Mouse (Mus musculus) cerebellum, adult (tissue): ENCODE measurements around the gene Srl.
A peak's percentile ranks its signal among the peaks of the same experiment; 100 is the strongest.
"Not testable (repeated sequence)": the region's sequence is repeated elsewhere in the genome, so short reads cannot be mapped to it uniquely, and the experiment has no call there.

Experiments used
- ATAC-seq: cut with Nextera tagmentation; 2 replicates; pipeline ENCODE4 v1.9.2; 2017; ENCODE audit warnings: mild to moderate bottlenecking, moderate library complexity, mixed read lengths; ENCODE audit not compliant: insufficient number of reproducible peaks, low FRiP score, low TSS enrichment

Gene Srl

GRCm38 (mm10) chr16:4474882-4475803 lies 66.5 kb downstream of the Srl start:
- ATAC-seq: peak; percentile 94

- not testable (repeated sequence) for ATAC-seq
Measured at GRCm38 (mm10) chr16:4474040-4474881, 67.4 kb downstream of the Srl start.

DNA sequence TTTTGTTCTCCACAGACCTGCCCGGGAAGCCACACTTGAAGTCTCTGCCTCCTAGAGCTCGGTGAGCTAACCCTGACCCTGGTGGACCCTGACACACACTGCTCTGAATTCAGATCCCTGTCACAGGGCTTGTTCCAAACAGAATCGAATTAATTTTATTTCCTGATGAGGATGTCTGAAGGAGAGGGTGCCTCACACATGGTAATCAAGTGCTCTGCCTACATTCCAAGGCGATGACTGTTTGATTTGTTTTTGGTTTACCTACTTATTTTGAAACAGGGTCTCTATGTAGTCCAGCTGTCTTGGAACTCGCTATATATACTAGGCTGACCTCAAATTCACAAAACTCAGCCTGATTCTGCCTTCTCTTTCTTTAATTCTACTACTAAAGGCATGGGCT lies 68.4 kb downstream of the Srl start:
- no peak for ATAC-seq

- ATAC-seq: no peak
Measured at GRCm38 (mm10) chr16:4472687-4473086, 68.9 kb downstream of the Srl start.

DNA sequence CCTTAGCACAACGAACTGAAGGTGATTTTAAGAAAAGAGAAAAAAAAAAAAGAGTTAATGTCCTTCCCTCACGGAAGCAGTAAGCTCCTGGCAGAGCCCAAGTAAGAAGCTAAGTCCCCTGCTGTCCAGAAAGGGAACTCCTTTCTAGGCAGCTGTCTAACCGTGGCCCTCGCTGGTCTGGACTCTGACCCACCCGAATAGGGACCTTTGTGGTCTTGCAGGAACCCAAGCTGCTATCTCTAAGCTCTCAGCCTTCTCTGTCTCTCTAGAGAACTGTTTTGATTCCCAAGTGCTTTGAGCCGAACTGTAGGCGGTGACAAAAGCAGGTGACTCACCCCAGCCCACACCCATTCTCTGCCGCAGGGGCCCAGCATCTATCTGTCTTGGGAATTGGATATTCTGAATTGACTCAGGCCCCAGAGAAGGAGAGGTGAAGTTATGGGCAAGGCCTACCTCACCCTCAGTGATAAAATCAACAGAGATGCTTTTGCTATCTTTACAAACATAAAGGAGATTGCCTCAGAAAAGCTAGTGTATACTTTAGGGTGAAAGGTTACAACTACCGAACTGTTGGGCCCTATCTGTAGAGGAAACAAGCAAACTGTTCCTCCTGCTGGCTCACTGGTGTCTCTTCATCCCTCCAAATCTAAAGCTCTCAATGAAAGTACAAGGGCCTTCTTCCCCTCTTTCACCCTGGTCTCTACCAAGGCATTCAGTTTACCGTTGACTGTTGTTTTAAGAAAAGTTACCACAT lies 71.8 kb downstream of the Srl start:
- ATAC-seq: no peak

- no peak for ATAC-seq
Measured at GRCm38 (mm10) chr16:4464529-4465089, 77.0 kb downstream of the Srl start.

DNA sequence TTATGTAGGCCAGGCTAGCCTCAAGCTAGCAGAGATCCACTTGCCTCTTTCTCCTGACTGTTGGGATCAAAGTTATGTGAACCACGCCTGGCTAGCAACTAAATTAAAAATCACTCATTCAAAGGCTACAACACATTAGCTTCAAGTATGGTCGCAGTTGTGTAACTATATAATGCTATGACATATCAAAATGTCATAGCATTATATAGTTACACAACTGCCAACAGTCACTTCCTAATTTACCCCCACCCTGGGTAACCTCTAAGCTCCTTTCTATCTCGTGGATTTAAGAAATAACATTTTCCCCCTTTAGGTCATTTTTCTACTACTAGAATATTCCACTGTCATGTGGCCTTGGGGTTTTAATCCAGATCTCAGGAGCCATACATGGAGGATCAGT lies 83.7 kb downstream of the Srl start:
- no peak for ATAC-seq

DNA sequence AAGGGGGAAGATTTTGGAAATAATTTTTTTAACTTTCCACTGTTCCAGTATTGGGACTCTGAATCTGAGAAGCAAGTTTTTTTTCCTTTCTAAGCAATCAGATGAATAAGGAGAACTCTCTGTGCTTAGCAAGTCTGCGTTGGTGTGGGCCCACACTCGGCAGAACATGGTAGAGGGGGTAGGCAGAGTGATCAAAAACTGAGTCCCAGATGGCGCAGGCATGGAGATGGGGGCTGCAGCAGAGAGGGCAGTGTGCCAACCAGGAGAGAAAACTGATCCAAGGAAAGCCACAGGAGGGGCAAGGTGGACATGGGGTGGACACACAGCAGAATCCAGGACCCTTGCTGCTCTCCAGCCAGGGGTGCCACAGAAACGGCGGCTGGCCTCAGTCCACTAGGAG lies 85.2 kb downstream of the Srl start:
- no peak for ATAC-seq

GRCm38 (mm10) chr16:4455693-4456092 lies 85.9 kb downstream of the Srl start:
- no peak for ATAC-seq

GRCm38 (mm10) chr16:4454563-4454962 lies 87.1 kb downstream of the Srl start:
- no peak for ATAC-seq

DNA sequence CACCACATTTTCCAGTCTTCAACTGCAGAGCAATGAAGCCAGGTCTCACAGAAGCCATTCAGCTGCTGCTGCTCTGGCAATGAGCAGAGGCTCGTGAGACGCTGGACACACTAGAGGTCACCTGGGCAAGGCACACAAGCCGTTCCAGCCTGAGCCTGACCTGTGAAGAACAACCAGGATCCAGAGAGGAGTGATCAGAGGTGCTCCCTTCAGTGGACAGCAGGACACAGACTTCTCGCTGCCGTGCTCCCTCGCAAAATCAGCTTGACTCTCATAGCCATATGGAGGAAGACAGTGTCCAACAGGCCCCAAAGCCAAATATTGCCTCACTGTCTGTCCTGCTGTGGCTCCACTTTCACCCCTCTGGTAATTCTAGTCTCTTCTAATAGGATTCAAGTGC lies 92.2 kb downstream of the Srl start:
- no peak for ATAC-seq

- ATAC-seq: no peak
Measured at GRCm38 (mm10) chr16:4448235-4448634, 93.4 kb downstream of the Srl start.

DNA sequence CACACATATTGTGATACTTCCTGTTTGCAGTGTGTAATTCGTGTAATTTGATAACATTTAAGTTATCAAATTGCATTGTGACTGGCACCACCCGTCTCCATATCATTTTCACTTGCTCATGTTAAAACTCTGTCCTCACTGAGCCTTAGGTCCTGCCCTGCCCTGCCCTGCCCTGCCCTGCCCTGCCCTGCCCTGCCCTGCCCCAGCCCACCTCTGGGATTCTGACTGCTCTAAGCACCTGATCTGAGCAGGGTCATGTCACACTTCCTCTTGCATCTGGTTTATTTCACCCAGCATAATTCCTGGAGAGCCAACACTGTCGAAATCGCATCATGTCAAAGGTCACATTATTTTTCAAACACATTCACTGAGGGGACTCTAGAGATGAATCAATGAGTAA lies 95.2 kb downstream of the Srl start:
- ATAC-seq: no peak

- ATAC-seq: no peak
Measured at GRCm38 (mm10) chr16:4444378-4444777, 97.2 kb downstream of the Srl start.

DNA sequence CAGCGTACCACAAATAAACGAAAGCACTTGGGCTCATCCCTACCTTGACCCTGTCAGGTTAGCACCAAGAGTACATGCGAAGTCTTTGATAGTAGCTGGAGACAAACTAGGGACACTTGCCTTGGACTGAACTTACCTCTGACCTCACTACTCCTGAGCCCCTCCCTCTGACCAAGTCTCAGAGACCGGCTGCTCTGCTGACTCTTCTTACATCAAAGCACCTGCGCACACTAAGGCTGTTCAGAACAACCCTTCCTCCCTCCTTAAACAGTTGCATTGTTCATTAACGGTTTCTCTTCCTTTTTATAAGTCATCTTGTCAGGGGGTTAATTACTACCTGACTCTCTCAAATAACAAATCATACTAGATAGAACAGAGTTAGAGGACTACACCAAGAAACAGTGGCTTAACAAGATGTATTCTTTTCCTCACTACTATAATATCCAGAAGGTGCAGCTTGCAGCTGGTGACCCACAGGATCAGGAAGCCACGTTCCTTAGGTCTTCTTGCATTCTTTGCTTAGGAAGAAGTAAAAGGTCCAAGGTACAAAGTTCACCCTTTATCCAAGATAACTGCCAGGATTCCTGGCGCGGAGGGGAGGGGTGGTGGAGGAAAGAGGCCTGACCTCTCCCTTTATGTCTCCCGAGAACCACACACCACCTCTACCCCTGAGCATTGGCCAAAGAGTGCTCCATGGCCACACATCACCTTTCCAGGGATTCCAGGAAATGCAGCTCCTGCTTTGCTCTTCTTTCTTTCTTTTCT lies 102.1 kb downstream of the Srl start:
- ATAC-seq: no peak

DNA sequence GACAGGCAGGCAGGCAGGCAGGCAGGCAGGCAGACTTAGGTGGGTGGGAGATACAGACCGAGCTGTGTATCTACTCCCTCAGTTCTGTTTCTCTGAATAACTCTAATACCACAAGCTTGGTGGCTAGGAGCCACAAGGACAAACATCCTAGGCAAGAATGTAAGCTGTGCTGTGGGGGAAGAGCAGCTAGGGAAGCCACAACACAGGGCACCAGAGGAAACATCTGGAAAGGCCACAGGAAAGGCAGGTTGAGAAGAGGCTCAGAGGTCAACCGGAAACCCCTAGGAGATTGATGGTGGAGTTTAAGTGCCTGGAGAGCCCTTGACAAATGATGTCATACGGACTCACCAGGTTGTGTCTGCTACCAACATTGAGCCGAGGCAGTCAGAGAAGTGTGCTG lies 104.9 kb downstream of the Srl start:
- no peak for ATAC-seq

DNA sequence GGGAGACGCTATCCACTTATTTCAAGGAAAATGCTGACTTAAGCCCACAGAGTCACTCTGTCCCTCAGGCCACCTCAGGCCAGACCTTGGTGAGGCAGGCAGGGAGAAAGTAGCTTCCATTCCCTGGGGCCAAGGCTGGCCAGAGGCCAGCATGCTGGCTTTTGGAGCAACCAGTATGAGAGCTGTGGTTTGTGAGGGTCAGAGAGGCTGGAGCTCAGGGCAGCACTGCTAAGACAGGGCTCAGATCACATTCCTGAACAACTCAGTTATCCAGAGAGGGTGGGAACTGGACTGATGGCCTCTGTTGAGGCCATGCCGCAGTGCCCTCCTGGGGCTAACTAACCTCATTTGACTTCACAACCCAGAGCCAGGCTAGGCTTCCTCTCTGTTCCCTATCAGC lies 106.2 kb downstream of the Srl start:
- no peak for ATAC-seq

GRCm38 (mm10) chr16:4431841-4432240 lies 109.8 kb downstream of the Srl start:
- ATAC-seq: no peak

DNA sequence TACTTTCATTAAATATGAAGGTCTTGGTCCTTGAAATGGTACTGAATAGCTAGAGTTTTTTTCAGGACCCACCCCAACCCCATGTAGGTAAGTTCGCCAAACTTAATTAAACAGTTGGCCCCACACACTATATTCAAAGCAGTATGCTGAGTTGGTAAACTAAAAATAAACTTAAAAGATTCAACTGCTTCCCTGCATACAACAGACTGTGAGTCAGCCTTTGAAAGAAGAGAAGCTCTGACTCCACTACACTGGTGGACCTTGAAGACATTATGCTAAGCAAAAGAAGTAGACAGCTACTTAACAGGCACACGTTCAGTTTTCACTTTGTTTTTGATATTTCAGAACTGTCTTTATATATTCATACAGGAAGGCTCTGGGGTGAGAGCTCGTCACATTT lies 110.6 kb downstream of the Srl start:
- ATAC-seq: no peak

DNA sequence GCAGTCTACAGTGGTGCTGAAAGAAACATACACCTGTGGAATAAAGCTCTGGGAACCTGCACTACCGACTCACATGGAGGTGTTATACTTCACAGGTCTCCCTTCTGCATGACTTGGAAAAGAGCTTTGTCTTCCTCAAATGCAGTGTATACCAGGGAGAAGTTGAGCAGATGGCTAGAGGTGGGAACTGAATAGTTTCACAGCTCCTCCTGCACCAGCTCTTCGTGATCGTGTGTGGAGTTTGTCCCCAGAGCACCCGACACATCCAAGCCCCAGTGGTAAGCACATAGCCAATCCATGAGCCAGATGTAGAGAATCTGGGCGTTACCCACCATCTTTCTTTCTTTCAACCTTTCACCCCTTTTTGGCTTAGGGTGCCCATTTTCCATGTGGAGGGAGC lies 111.4 kb downstream of the Srl start:
- ATAC-seq: no peak
